ENCODE assay signal across 11 mouse cellular contexts in the genomic region with DNA sequence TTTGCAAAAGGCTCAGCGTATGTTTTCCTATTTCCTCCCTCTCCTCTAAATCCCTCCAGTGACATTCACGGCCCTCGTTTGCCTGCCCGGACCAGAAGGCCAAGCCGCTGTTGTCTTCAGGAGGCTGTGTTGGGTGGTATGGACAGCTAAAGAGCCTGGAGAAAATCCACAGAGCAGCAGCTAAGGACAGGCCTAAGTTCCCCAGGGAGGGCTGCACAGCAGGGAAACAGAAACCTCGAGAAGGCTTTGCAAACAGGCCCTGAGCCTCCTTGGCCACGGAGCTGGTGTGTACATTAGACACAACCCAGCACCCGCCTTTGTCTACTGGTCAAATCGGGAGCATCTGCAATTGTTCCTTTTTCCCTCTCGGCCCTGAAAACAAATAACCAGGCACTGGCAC. TPM values are rescaled to one million over a fixed set of nuclear protein-coding genes. Genes with fewer than 3 reads are reported as not detected.
DNase-seq lines count a peak whose midpoint lies in the region; ATAC-seq lines count a peak whose summit lies in the region.
"Had no signal": no experiment of that assay in that cellular context is flagged by ENCODE, and none has a peak within 500 bp of the region (broad histone marks: within the 10 kb centered on the region; RNA-seq: fewer than 3 reads in every experiment).

No protein-coding gene starts in this region.

- peak overlapping the region; percentile 53 for H3K4me3 ChIP-seq in forebrain, embryonic 10.5 days
- H3K4me3 ChIP-seq in forebrain, embryonic 16.5 days (replicated peaks; ENCODE audit: low read length) = no peak overlapping the region
- peak overlapping the region; percentile 39; the same call in 1 of the 2 replicates for H3K4me3 ChIP-seq in midbrain, embryonic 12.5 days
- H3K4me3 ChIP-seq in midbrain, embryonic 16.5 days (ENCODE audit: low read depth, low read length) = no peak overlapping the region
- H3K4me3 ChIP-seq in limb, embryonic 15.5 days = peak overlapping the region; percentile 51

- peaks cover 63% of the 10 kb centered on the region for H3K4me1 ChIP-seq in forebrain, embryonic 10.5 days
- H3K4me1 ChIP-seq in forebrain, embryonic 16.5 days (replicated peaks; ENCODE audit: control insufficient read depth, insufficient read depth, low read length) = peaks cover 37% of the 10 kb centered on the region
- peaks cover 45% of the 10 kb centered on the region for H3K4me1 ChIP-seq in midbrain, embryonic 12.5 days
- H3K4me1 ChIP-seq in midbrain, embryonic 16.5 days (ENCODE audit: control insufficient read depth, insufficient read depth, low read length) = peaks cover 28% of the 10 kb centered on the region
- peaks cover 62% of the 10 kb centered on the region for H3K4me1 ChIP-seq in limb, embryonic 15.5 days

- intact Hi-C loops in left cerebral cortex, postnatal 4 days (cut with DNase I) = loop anchor here (10.0 kb wide), 1 partner anchor 141 kb away; no protein-coding TSS in a partner anchor

- no peak for ATAC-seq in forebrain, embryonic 16.5 days
- no peak for ATAC-seq in midbrain, embryonic 12.5 days (ENCODE audit: low FRiP score, low read depth)
- ATAC-seq in midbrain, embryonic 16.5 days = no peak
- ATAC-seq in limb, embryonic 15.5 days (ENCODE audit: insufficient number of reproducible peaks, low FRiP score, low TSS enrichment, low read depth) = no peak
- ATAC-seq: activated CD4-positive, CD25-positive, alpha-beta regulatory T cell, adult 4 months had no signal

- H3K4me2 ChIP-seq in forebrain, embryonic 16.5 days (ENCODE audit: low read length) = no peak overlapping the region
- H3K4me2 ChIP-seq in midbrain, embryonic 12.5 days (replicated peaks) = peak overlapping the region; percentile 56; the same call in 1 of the 2 replicates
- H3K4me2 ChIP-seq in midbrain, embryonic 16.5 days (ENCODE audit: low read length) = no peak overlapping the region
- peak overlapping the region; percentile 88 for H3K4me2 ChIP-seq in limb, embryonic 15.5 days

- no peak overlapping the region for H3K9ac ChIP-seq in forebrain, embryonic 16.5 days (replicated peaks; ENCODE audit: low read depth, low read length)
- no peak overlapping the region for H3K9ac ChIP-seq in midbrain, embryonic 12.5 days (replicated peaks)
- H3K9ac ChIP-seq in midbrain, embryonic 16.5 days (ENCODE audit: low read depth, low read length) = no peak overlapping the region
- H3K9ac ChIP-seq in limb, embryonic 15.5 days = no peak overlapping the region

- peak; percentile 51 for DNase-seq in forebrain, embryonic 10.5 days (ENCODE audit: extremely low spot score, low spot score)
- DNase-seq in urinary bladder, postnatal 10 days (ENCODE audit: low spot score) = no peak
- no peak for DNase-seq in right cerebral cortex, adult 2 months (ENCODE audit: low spot score in 2 of 2)
- no peak for DNase-seq in left cerebral cortex, postnatal 4 days

- no peaks in the 10 kb centered on the region for H3K36me3 ChIP-seq in forebrain, embryonic 10.5 days (replicated peaks)
- no peaks in the 10 kb centered on the region for H3K36me3 ChIP-seq in forebrain, embryonic 16.5 days (ENCODE audit: control insufficient read depth, insufficient read depth)
- no peaks in the 10 kb centered on the region for H3K36me3 ChIP-seq in midbrain, embryonic 12.5 days
- no peaks in the 10 kb centered on the region for H3K36me3 ChIP-seq in midbrain, embryonic 16.5 days (ENCODE audit: control insufficient read depth, insufficient read depth, low read length)
- H3K36me3 ChIP-seq in limb, embryonic 15.5 days = no peaks in the 10 kb centered on the region

- H3K27me3 ChIP-seq in forebrain, embryonic 10.5 days (ENCODE audit: poor library complexity, severe bottlenecking) = peaks cover 100% of the 10 kb centered on the region
- peaks cover 95% of the 10 kb centered on the region for H3K27me3 ChIP-seq in forebrain, embryonic 16.5 days (replicated peaks; ENCODE audit: control insufficient read depth, insufficient read depth, low read length)
- peaks cover 99% of the 10 kb centered on the region for H3K27me3 ChIP-seq in midbrain, embryonic 12.5 days
- peaks cover 79% of the 10 kb centered on the region for H3K27me3 ChIP-seq in midbrain, embryonic 16.5 days (ENCODE audit: control insufficient read depth, insufficient read depth, low read depth, low read length)
- H3K27me3 ChIP-seq in limb, embryonic 15.5 days = peaks cover 100% of the 10 kb centered on the region

- H3K9me3 ChIP-seq in forebrain, embryonic 10.5 days = no peaks in the 10 kb centered on the region
- H3K9me3 ChIP-seq in forebrain, embryonic 16.5 days (ENCODE audit: control insufficient read depth, low read length) = no peaks in the 10 kb centered on the region
- H3K9me3 ChIP-seq in midbrain, embryonic 12.5 days = no peaks in the 10 kb centered on the region
- no peaks in the 10 kb centered on the region for H3K9me3 ChIP-seq in midbrain, embryonic 16.5 days (replicated peaks; ENCODE audit: control insufficient read depth, low read length, poor library complexity, severe bottlenecking)
- H3K9me3 ChIP-seq in limb, embryonic 15.5 days = no peaks in the 10 kb centered on the region

- 1% methylated on average over 10 of the region's 10 CpGs for WGBS in forebrain, embryonic 10.5 days
- WGBS in forebrain, embryonic 16.5 days = 7% methylated on average over 10 of the region's 10 CpGs
- WGBS in midbrain, embryonic 12.5 days = 2% methylated on average over 10 of the region's 10 CpGs
- 4% methylated on average over 10 of the region's 10 CpGs for WGBS in midbrain, embryonic 16.5 days
- WGBS in limb, embryonic 15.5 days = 27% methylated on average over 10 of the region's 10 CpGs

- H3K27ac ChIP-seq in forebrain, embryonic 10.5 days = no peak overlapping the region
- H3K27ac ChIP-seq in forebrain, embryonic 16.5 days (ENCODE audit: low read length) = no peak overlapping the region
- no peak overlapping the region for H3K27ac ChIP-seq in midbrain, embryonic 12.5 days (replicated peaks)
- no peak overlapping the region for H3K27ac ChIP-seq in midbrain, embryonic 16.5 days (ENCODE audit: low read length)
- no peak overlapping the region for H3K27ac ChIP-seq in limb, embryonic 15.5 days

RNA-seq across cellular contexts. Expression of gene Tbx1, which starts 4.8 kb away (rescaled TPM):
- 0.95 and 1.1 TPM in 2 replicates for polyA plus RNA-seq in forebrain, embryonic 10.5 days (2016; fragmentation: Nextera tagmentation; extraction: Ambion mirVana)
- polyA plus RNA-seq in forebrain, embryonic 16.5 days (2015; fragmentation: Nextera tagmentation; extraction: Ambion mirVana) = 0.28 and 0.56 TPM in 2 replicates
- polyA plus RNA-seq in midbrain, embryonic 12.5 days (2016; fragmentation: Nextera tagmentation; extraction: Ambion mirVana) = 1.4 and 2.0 TPM in 2 replicates
- 0.33 and 0.66 TPM in 2 replicates for polyA plus RNA-seq in midbrain, embryonic 16.5 days (2015; fragmentation: Nextera tagmentation; extraction: Ambion mirVana)
- 6.0 and 6.4 TPM in 2 replicates for polyA plus RNA-seq in limb, embryonic 15.5 days (2015; fragmentation: Nextera tagmentation; extraction: Ambion mirVana)
- 1 to 10 TPM; 1.2 TPM for total RNA-seq in left cerebral cortex, postnatal 4 days (2021)
- total RNA-seq: common myeloid progenitor, adult 5-6 weeks had no signal
- polyA plus RNA-seq: activated CD4-positive, CD25-positive, alpha-beta regulatory T cell, adult 4 months had no signal

RNA-seq across cellular contexts. Expression of gene Gp1bb, which starts 36.5 kb away (rescaled TPM):
- polyA plus RNA-seq in forebrain, embryonic 10.5 days (2016; fragmentation: Nextera tagmentation; extraction: Ambion mirVana) = 3.0 and 3.2 TPM in 2 replicates
- polyA plus RNA-seq in forebrain, embryonic 16.5 days (2015; fragmentation: Nextera tagmentation; extraction: Ambion mirVana) = 8.0 and 9.5 TPM in 2 replicates
- 7.0 and 8.5 TPM in 2 replicates for polyA plus RNA-seq in midbrain, embryonic 12.5 days (2016; fragmentation: Nextera tagmentation; extraction: Ambion mirVana)
- 9.4 and 9.8 TPM in 2 replicates for polyA plus RNA-seq in midbrain, embryonic 16.5 days (2015; fragmentation: Nextera tagmentation; extraction: Ambion mirVana)
- 3.0 and 3.4 TPM in 2 replicates for polyA plus RNA-seq in limb, embryonic 15.5 days (2015; fragmentation: Nextera tagmentation; extraction: Ambion mirVana)
- 10 to 100 TPM; 10.1 to 11.9 TPM for total RNA-seq in left cerebral cortex, postnatal 4 days (2021)
- polyA plus RNA-seq: activated CD4-positive, CD25-positive, alpha-beta regulatory T cell, adult 4 months had no signal

RNA-seq across cellular contexts. Expression of gene Gm49601, which starts 40.6 kb away (rescaled TPM):
- polyA plus RNA-seq in forebrain, embryonic 10.5 days (2016; fragmentation: Nextera tagmentation; extraction: Ambion mirVana) = 2.3 and 2.4 TPM in 2 replicates
- 16.9 and 23.4 TPM in 2 replicates for polyA plus RNA-seq in forebrain, embryonic 16.5 days (2015; fragmentation: Nextera tagmentation; extraction: Ambion mirVana)
- polyA plus RNA-seq in midbrain, embryonic 12.5 days (2016; fragmentation: Nextera tagmentation; extraction: Ambion mirVana) = 10.9 and 13.5 TPM in 2 replicates
- 23.3 and 24.6 TPM in 2 replicates for polyA plus RNA-seq in midbrain, embryonic 16.5 days (2015; fragmentation: Nextera tagmentation; extraction: Ambion mirVana)
- 5.5 and 6.9 TPM in 2 replicates for polyA plus RNA-seq in limb, embryonic 15.5 days (2015; fragmentation: Nextera tagmentation; extraction: Ambion mirVana)
- total RNA-seq in left cerebral cortex, postnatal 4 days (2021) = 100 to 1,000 TPM; 107 to 111 TPM
- total RNA-seq: common myeloid progenitor, adult 5-6 weeks had no signal
- polyA plus RNA-seq: activated CD4-positive, CD25-positive, alpha-beta regulatory T cell, adult 4 months; thymus, postnatal 0 days had no signal

RNA-seq across cellular contexts. Expression of gene Sept5, which starts 44.1 kb away (rescaled TPM):
- polyA plus RNA-seq in forebrain, embryonic 10.5 days (2016; fragmentation: Nextera tagmentation; extraction: Ambion mirVana) = 21.0 and 21.5 TPM in 2 replicates
- polyA plus RNA-seq in forebrain, embryonic 16.5 days (2015; fragmentation: Nextera tagmentation; extraction: Ambion mirVana) = 216 and 228 TPM in 2 replicates
- 81.6 and 84.4 TPM in 2 replicates for polyA plus RNA-seq in midbrain, embryonic 12.5 days (2016; fragmentation: Nextera tagmentation; extraction: Ambion mirVana)
- 240 and 262 TPM in 2 replicates for polyA plus RNA-seq in midbrain, embryonic 16.5 days (2015; fragmentation: Nextera tagmentation; extraction: Ambion mirVana)
- 59.4 and 62.8 TPM in 2 replicates for polyA plus RNA-seq in limb, embryonic 15.5 days (2015; fragmentation: Nextera tagmentation; extraction: Ambion mirVana)
- total RNA-seq in left cerebral cortex, postnatal 4 days (2021) = 100 to 1,000 TPM; 555 to 571 TPM

Comparison
In these comparisons a context has a peak if more than half of its experiments do, and no peak if none do; other contexts are left out.
1. H3K4me3 ChIP-seq: peak in forebrain, embryonic 10.5 days (single experiment), midbrain, embryonic 12.5 days (single experiment) and limb, embryonic 15.5 days (single experiment); none in forebrain, embryonic 16.5 days (single experiment) and midbrain, embryonic 16.5 days (single experiment).
2. H3K4me2 ChIP-seq: peak in midbrain, embryonic 12.5 days (single experiment) and limb, embryonic 15.5 days (single experiment); none in forebrain, embryonic 16.5 days (single experiment) and midbrain, embryonic 16.5 days (single experiment).